In genomic region chr3:28175997-28176967, GRCm38 (mm10) we compare ENCODE assay signal across 8 mouse cellular contexts.
DNase-seq lines count a peak whose midpoint lies in the region; ATAC-seq and TF ChIP-seq lines count a peak whose summit lies in the region.

No protein-coding gene starts in this region.

- no peaks in the 10 kb centered on the region for H3K27me3 ChIP-seq in forebrain, postnatal 0 days (ENCODE audit: insufficient read depth, low read length)
- no peaks in the 10 kb centered on the region for H3K27me3 ChIP-seq in midbrain, postnatal 0 days (ENCODE audit: insufficient read depth, low read length)

- DNase-seq in adrenal gland, adult (ENCODE audit: inconsistent age in 2 of 2, low spot score in 1 of 2) = peak; percentile 24 to 54
- DNase-seq in adrenal gland, postnatal 4 days (ENCODE audit: low spot score in 2 of 2) = no peak
- peak; percentile 81 for DNase-seq in cerebellum, adult 11-12 months
- peak; percentile 91 for DNase-seq in forebrain, postnatal 0 days
- DNase-seq in layer of hippocampus, adult 9-11 months = peak; percentile 94
- peak; percentile 97 for DNase-seq in midbrain, postnatal 0 days (ENCODE audit: low spot score)
- DNase-seq in testis, postnatal 14 days (ENCODE audit: low spot score) = peak; percentile 80
- no peak for DNase-seq in lung, postnatal 25 days (ENCODE audit: low spot score)

- peaks cover 13% of the 10 kb centered on the region; the same call in 1 of the 2 replicates for H3K4me1 ChIP-seq in forebrain, postnatal 0 days (ENCODE audit: insufficient read depth)
- no peaks in the 10 kb centered on the region for H3K4me1 ChIP-seq in midbrain, postnatal 0 days (ENCODE audit: insufficient read depth, low read length)

- H3K4me2 ChIP-seq in forebrain, postnatal 0 days (ENCODE audit: low read depth) = peak overlapping the region; percentile 65
- H3K4me2 ChIP-seq in midbrain, postnatal 0 days (ENCODE audit: low read depth, low read length, poor library complexity, severe bottlenecking) = peak overlapping the region; percentile 48

- peak overlapping the region; percentile 48 for H3K9ac ChIP-seq in forebrain, postnatal 0 days
- H3K9ac ChIP-seq in midbrain, postnatal 0 days (replicated peaks; ENCODE audit: low read length, poor library complexity, severe bottlenecking) = peak overlapping the region; percentile 46

- H3K36me3 ChIP-seq in forebrain, postnatal 0 days (ENCODE audit: insufficient read depth) = no peaks in the 10 kb centered on the region
- H3K36me3 ChIP-seq in midbrain, postnatal 0 days (ENCODE audit: insufficient read depth, low read length) = no peaks in the 10 kb centered on the region

- peak overlapping the region; percentile 85 for H3K27ac ChIP-seq in forebrain, postnatal 0 days (ENCODE audit: low read depth, low read length)
- H3K27ac ChIP-seq in midbrain, postnatal 0 days (ENCODE audit: low read depth, low read length) = peak overlapping the region; percentile 85

- peak; percentile 32 for TF ChIP-seq CTCF in forebrain, postnatal 0 days (IDR thresholded peaks at IDR 0.05; ENCODE audit: low read depth)
- TF ChIP-seq CTCF in midbrain, postnatal 0 days (IDR thresholded peaks at IDR 0.05) = peak; percentile 50

- H3K4me3 ChIP-seq in forebrain, postnatal 0 days (ENCODE audit: low read depth, low read length) = peak overlapping the region; percentile 32
- H3K4me3 ChIP-seq in midbrain, postnatal 0 days (ENCODE audit: low read depth, low read length) = peak overlapping the region; percentile 25; the same call in 1 of the 2 replicates

- H3K9me3 ChIP-seq in forebrain, postnatal 0 days (ENCODE audit: low read length) = no peaks in the 10 kb centered on the region
- no peaks in the 10 kb centered on the region for H3K9me3 ChIP-seq in midbrain, postnatal 0 days (ENCODE audit: low read length)

- peak; percentile 100 for ATAC-seq in forebrain, postnatal 0 days
- peak; percentile 99 for ATAC-seq in midbrain, postnatal 0 days (ENCODE audit: low FRiP score)

- 3% methylated on average over 21 of the region's 21 CpGs for WGBS in forebrain, postnatal 0 days
- WGBS in midbrain, postnatal 0 days = 4% methylated on average over 21 of the region's 21 CpGs

Comparison
In these comparisons a context has a peak if more than half of its experiments do, and no peak if none do; other contexts are left out.
1. DNase-seq: peak in adrenal gland, adult (2 of 2), cerebellum, adult 11-12 months (single experiment), forebrain, postnatal 0 days (single experiment), layer of hippocampus, adult 9-11 months (single experiment), midbrain, postnatal 0 days (single experiment) and testis, postnatal 14 days (single experiment); none in adrenal gland, postnatal 4 days (0 of 2) and lung, postnatal 25 days (single experiment).